Mouse (Mus musculus): ENCODE results near the gene Lrrc20. TPM values are rescaled to one million over a fixed set of nuclear protein-coding genes. Genes with fewer than 3 reads are reported as not detected.

Lrrc20 gene
- total RNA-seq, 1 experiment from 2014 or later, result 6.9 TPM

GRCm38 (mm10) chr10:61624771-61625170, 149.2 kb downstream of the Lrrc20 start:
- no peak for ATAC-seq (replicated peaks; ENCODE audit: low read depth, poor library complexity, severe bottlenecking)

- ATAC-seq (replicated peaks; ENCODE audit: low read depth, poor library complexity, severe bottlenecking), result peak; percentile 80
Observed at GRCm38 (mm10) chr10:61625381-61626257, 150.0 kb downstream of the Lrrc20 start.

- ATAC-seq (replicated peaks; ENCODE audit: low read depth, poor library complexity, severe bottlenecking), result no peak
Observed at GRCm38 (mm10) chr10:61626551-61626950, 150.9 kb downstream of the Lrrc20 start.

GRCm38 (mm10) chr10:61627195-61627937, 151.8 kb downstream of the Lrrc20 start:
- no peak for ATAC-seq (replicated peaks; ENCODE audit: low read depth, poor library complexity, severe bottlenecking)

GRCm38 (mm10) chr10:61627938-61628250, 152.3 kb downstream of the Lrrc20 start:
- no peak for ATAC-seq (replicated peaks; ENCODE audit: low read depth, poor library complexity, severe bottlenecking)

Other genes starting within 250 kb of the Lrrc20 start
- gene Adamts14, start 202.4 kb upstream of the Lrrc20 start, total RNA-seq (2017), result 0.14 TPM in 1 of 2 replicates, not detected in the other
- not detected in 2 replicates for gene Prf1, start 178.0 kb upstream of the Lrrc20 start, total RNA-seq (2017)
- 0.09 TPM in 1 of 2 replicates, not detected in the other for gene Pald1, start 92.3 kb upstream of the Lrrc20 start, total RNA-seq (2017)
- not detected in 2 replicates for gene Nodal, start 57.8 kb upstream of the Lrrc20 start, total RNA-seq (2017)
- gene Eif4ebp2, start 23.1 kb upstream of the Lrrc20 start, total RNA-seq (2017), result 17.7 and 29.8 TPM in 2 replicates
- gene Npffr1, start 119.7 kb downstream of the Lrrc20 start, total RNA-seq (2017), result not detected in 2 replicates
- gene Ppa1, start 172.8 kb downstream of the Lrrc20 start, total RNA-seq (2017), result 152 and 159 TPM in 2 replicates
- 106 and 111 TPM in 2 replicates for gene Sar1a, start 204.5 kb downstream of the Lrrc20 start, total RNA-seq (2017)
- gene Tysnd1, start 219.7 kb downstream of the Lrrc20 start, total RNA-seq (2017), result 20.1 and 31.0 TPM in 2 replicates
- 2.7 and 5.0 TPM in 2 replicates for gene Aifm2, start 239.5 kb downstream of the Lrrc20 start, total RNA-seq (2017)

Measured in common myeloid progenitor, adult 5-6 weeks (primary cell).